Mouse (Mus musculus) lung, postnatal 0 days (tissue): ENCODE results near the gene Ncbp2. TPM values are rescaled to one million over a fixed set of nuclear protein-coding genes. Genes with fewer than 3 reads are reported as not detected.
A peak's percentile ranks its signal among the peaks of the same experiment; 100 is the strongest.

ENCODE experiments used
- ATAC-seq: fragments of 200-750 bp; cut with Nextera tagmentation; 2 replicates; pipeline ENCODE4 v1.8.0; 2017; ENCODE audit warnings: moderate library complexity
- DNase-seq: peaks from one replicate; pipeline ENCODE4 v3.0.0-alpha.2; 2016; ENCODE audit warnings: low spot score
- H3K27ac ChIP-seq: fragments of 300-500 bp; sonication (generic); 2 replicates; pipeline ENCODE4 v1.5.1; 2014; ENCODE audit warnings: antibody characterized with exemption, mild to moderate bottlenecking, low read length, mixed read lengths
- H3K27me3 ChIP-seq: fragments of 300-500 bp; sonication (generic); replicated peaks from 2 replicates; pipeline ENCODE4 v1.6.1; 2014; ENCODE audit warnings: low read length, mixed read lengths; ENCODE audit not compliant: insufficient read depth
- H3K36me3 ChIP-seq: fragments of 300-500 bp; sonication (generic); 2 replicates; pipeline ENCODE4 v1.6.1; 2014; ENCODE audit warnings: low read length, mixed read lengths; ENCODE audit not compliant: insufficient read depth
- H3K4me1 ChIP-seq: fragments of 300-500 bp; sonication (generic); 2 replicates; pipeline ENCODE4 v1.6.1; 2014; ENCODE audit warnings: antibody characterized with exemption, low read depth, low read length, mixed read lengths; ENCODE audit not compliant: insufficient read depth
- H3K4me2 ChIP-seq: fragments of 300-500 bp; sonication (generic); replicated peaks from 2 replicates; pipeline ENCODE4 v1.6.1; 2014; ENCODE audit warnings: low read depth, mild to moderate bottlenecking, low read length, moderate library complexity, mixed read lengths
- H3K4me3 ChIP-seq: fragments of 300-500 bp; sonication (generic); 2 replicates; pipeline ENCODE4 v1.5.1; 2014; ENCODE audit warnings: low read depth, low read length
- H3K9ac ChIP-seq: fragments of 300-500 bp; sonication (generic); replicated peaks from 2 replicates; pipeline ENCODE4 v1.6.1; 2014; ENCODE audit warnings: low read depth, mild to moderate bottlenecking
- H3K9me3 ChIP-seq: fragments of 300-500 bp; sonication (generic); 2 replicates; pipeline ENCODE4 v1.6.1; 2016; ENCODE audit warnings: low read length, mixed read lengths
- CTCF ChIP-seq: IDR thresholded peaks from 2 replicates; pipeline ENCODE4 v1.5.1; 2016; ENCODE audit warnings: antibody characterized with exemption, mild to moderate bottlenecking
- EP300 ChIP-seq: IDR thresholded peaks from 2 replicates; pipeline ENCODE4 v1.6.1; 2016; ENCODE audit warnings: antibody characterized with exemption, mild to moderate bottlenecking, control low read depth
- WGBS: fragments of 180-500 bp; shearing (Covaris S2); extraction: QIAGEN DNeasy Blood & Tissue Kit; methylation state at CpG from one replicate; pipeline ENCODE4 v1.1.7; 2014; 5-methylcytosine and 5-hydroxymethylcytosine counted together
- polyA plus RNA-seq: library from polyadenylated mRNA; unstranded; fragments of >200 nt; fragmentation: Nextera tagmentation; extraction: Ambion mirVana; gene quantifications from 2 replicates; pipeline ENCODE4 v1.2.1, GENCODE M21; 2015

The Ncbp2 gene
- polyA plus RNA-seq, 1 experiment from 2014 or later, result 38.6 TPM

GRCm38 (mm10) chr16:31947901-31948316 is 404 bp upstream of the Ncbp2 start:
- peak; percentile 11 for DNase-seq
- 1% methylated on average over 34 of the region's 38 CpGs for WGBS
- ATAC-seq, result no peak; the same call in 1 of the 2 replicates

GRCm38 (mm10) chr16:31963224-31963623 is 14.9 kb downstream of the Ncbp2 start:
- Histone ChIP-seq H3K4me2 (no peak overlapping the region), H3K27me3 (no peaks in the 10 kb centered on the region), H3K9me3 (no peaks in the 10 kb centered on the region), H3K9ac (no peak overlapping the region), H3K4me1 (no peaks in the 10 kb centered on the region), H3K27ac (no peak overlapping the region), H3K4me3 (no peak overlapping the region), H3K36me3 (peaks cover 16% of the 10 kb centered on the region)
- WGBS, result 82% methylated on average over 7 of the region's 7 CpGs
- TF ChIP-seq CTCF (no peak), EP300 (no peak)
- no peak for ATAC-seq
- no peak for DNase-seq

More at GRCm38 (mm10) chr16:31947901-31948316, 404 bp upstream of the Ncbp2 start:
- 0 out of 2 replicates have a peak, but pooled peaks cover 3% of the 10 kb centered on the region for H3K36me3 ChIP-seq
- H3K4me3 ChIP-seq, result peak overlapping the region; percentile 95
- no peak for TF ChIP-seq EP300
- H3K27ac ChIP-seq, result peak overlapping the region; percentile 90
- peaks cover 14% of the 10 kb centered on the region for H3K4me1 ChIP-seq
- no peaks in the 10 kb centered on the region for H3K27me3 ChIP-seq
- H3K4me2 ChIP-seq, result peak overlapping the region; percentile 69
- peak overlapping the region; percentile 92 for H3K9ac ChIP-seq
- no peaks in the 10 kb centered on the region for H3K9me3 ChIP-seq

- TF ChIP-seq CTCF, result no peak
- TF ChIP-seq EP300, result no peak
- 91% methylated on average over 4 of the region's 4 CpGs for WGBS
- ATAC-seq (no peak), DNase-seq (no peak)
- no peak overlapping the region for H3K27ac ChIP-seq
- H3K4me1 ChIP-seq, result no peaks in the 10 kb centered on the region
- no peaks in the 10 kb centered on the region for H3K27me3 ChIP-seq
- H3K36me3 ChIP-seq, result peaks cover 11% of the 10 kb centered on the region
- H3K9ac ChIP-seq, result no peak overlapping the region
- H3K4me3 ChIP-seq, result no peak overlapping the region
- no peak overlapping the region for H3K4me2 ChIP-seq
- H3K9me3 ChIP-seq, result no peaks in the 10 kb centered on the region
These were observed 26.9 kb downstream of the Ncbp2 start for GRCm38 (mm10) chr16:31975258-31975657.

GRCm38 (mm10) chr16:31979501-31979900 is 31.2 kb downstream of the Ncbp2 start:
- no peak overlapping the region for H3K27ac ChIP-seq
- H3K9me3 ChIP-seq, result no peaks in the 10 kb centered on the region
- no peak overlapping the region for H3K4me2 ChIP-seq
- ATAC-seq (no peak), DNase-seq (no peak)
- H3K36me3 ChIP-seq, result peaks cover 11% of the 10 kb centered on the region
- no peak overlapping the region for H3K4me3 ChIP-seq
- H3K4me1 ChIP-seq, result no peaks in the 10 kb centered on the region
- H3K9ac ChIP-seq, result no peak overlapping the region
- H3K27me3 ChIP-seq, result no peaks in the 10 kb centered on the region
- 93% methylated on average over 3 of the region's 3 CpGs for WGBS
- TF ChIP-seq CTCF (no peak), EP300 (no peak)

- no peak overlapping the region for H3K4me3 ChIP-seq
- H3K27ac ChIP-seq, result no peak overlapping the region
- H3K36me3 ChIP-seq, result 0 out of 2 replicates have a peak, but pooled peaks cover 6% of the 10 kb centered on the region
- DNase-seq (no peak), ATAC-seq (no peak)
- WGBS, result 74% methylated on average over 5 of the region's 5 CpGs
- no peaks in the 10 kb centered on the region for H3K9me3 ChIP-seq
- no peaks in the 10 kb centered on the region for H3K4me1 ChIP-seq
- no peak overlapping the region for H3K9ac ChIP-seq
- TF ChIP-seq EP300 (no peak), CTCF (peak; percentile 9; the same call in 1 of the 2 replicates)
- H3K27me3 ChIP-seq, result no peaks in the 10 kb centered on the region
- H3K4me2 ChIP-seq, result no peak overlapping the region
These were observed 32.6 kb downstream of the Ncbp2 start for GRCm38 (mm10) chr16:31980946-31981345.

- Histone ChIP-seq H3K4me1 (no peaks in the 10 kb centered on the region), H3K27me3 (no peaks in the 10 kb centered on the region), H3K36me3 (peaks cover 15% of the 10 kb centered on the region; the same call in 1 of the 2 replicates), H3K9ac (no peak overlapping the region), H3K4me2 (no peak overlapping the region), H3K27ac (no peak overlapping the region), H3K9me3 (no peaks in the 10 kb centered on the region), H3K4me3 (no peak overlapping the region)
- DNase-seq (no peak), ATAC-seq (no peak)
- WGBS, result 65% methylated on average over 1 of the region's 1 CpGs
- TF ChIP-seq CTCF, result peak; percentile 34
- TF ChIP-seq EP300, result no peak
These were observed 43.7 kb downstream of the Ncbp2 start for GRCm38 (mm10) chr16:31992039-31992438.

- WGBS, result 98% methylated on average over 4 of the region's 4 CpGs
- Histone ChIP-seq H3K4me3 (no peak overlapping the region), H3K27ac (no peak overlapping the region), H3K9ac (no peak overlapping the region), H3K36me3 (peaks cover 15% of the 10 kb centered on the region; the same call in 1 of the 2 replicates), H3K4me1 (no peaks in the 10 kb centered on the region), H3K9me3 (no peaks in the 10 kb centered on the region), H3K4me2 (no peak overlapping the region), H3K27me3 (no peaks in the 10 kb centered on the region)
- DNase-seq (no peak), ATAC-seq (no peak)
- TF ChIP-seq EP300 (no peak), CTCF (no peak)
These were observed 44.9 kb downstream of the Ncbp2 start for GRCm38 (mm10) chr16:31993195-31993594.
